Mouse (Mus musculus): ENCODE results near the gene Tex2. TPM values are rescaled to one million over a fixed set of nuclear protein-coding genes. Genes with fewer than 3 reads are reported as not detected.
A peak's percentile ranks its signal among the peaks of the same experiment; 100 is the strongest.

The Tex2 gene
- polyA plus RNA-seq, 1 experiment from 2014 or later: 17.1 TPM

GRCm38 (mm10) chr11:106486042-106486865, 127.0 kb downstream of the Tex2 start:
- H3K9ac ChIP-seq (ENCODE audit: low read depth, low read length): peak overlapping the region; percentile 83; the same call in 1 of the 2 replicates
- WGBS: 17% methylated on average over 16 of the region's 16 CpGs
- H3K4me1 ChIP-seq (replicated peaks; ENCODE audit: control insufficient read depth, insufficient read depth, low read length): no peaks in the 10 kb centered on the region
- no peak overlapping the region for H3K27ac ChIP-seq (ENCODE audit: low read depth, low read length)
- H3K4me3 ChIP-seq (ENCODE audit: low read depth, low read length): peak overlapping the region; percentile 93
- H3K4me2 ChIP-seq (replicated peaks; ENCODE audit: low read depth): peak overlapping the region; percentile 77
- H3K9me3 ChIP-seq (ENCODE audit: control insufficient read depth): no peaks in the 10 kb centered on the region
- H3K36me3 ChIP-seq (ENCODE audit: control insufficient read depth, insufficient read depth): no peaks in the 10 kb centered on the region
- ATAC-seq: no peak
- no peaks in the 10 kb centered on the region for H3K27me3 ChIP-seq (replicated peaks; ENCODE audit: control insufficient read depth, insufficient read depth, low read length)
- no peak for TF ChIP-seq CTCF (IDR thresholded peaks at IDR 0.05; ENCODE audit: low read depth)

- TF ChIP-seq CTCF (IDR thresholded peaks at IDR 0.05; ENCODE audit: low read depth): no peak
- Histone ChIP-seq H3K27ac (ENCODE audit: low read depth, low read length) (no peak overlapping the region), H3K9ac (ENCODE audit: low read depth, low read length) (no peak overlapping the region), H3K4me3 (ENCODE audit: low read depth, low read length) (no peak overlapping the region), H3K27me3 (replicated peaks; ENCODE audit: control insufficient read depth, insufficient read depth, low read length) (no peaks in the 10 kb centered on the region), H3K4me2 (replicated peaks; ENCODE audit: low read depth) (peak overlapping the region; percentile 77; the same call in 1 of the 2 replicates), H3K4me1 (replicated peaks; ENCODE audit: control insufficient read depth, insufficient read depth, low read length) (no peaks in the 10 kb centered on the region), H3K36me3 (ENCODE audit: control insufficient read depth, insufficient read depth) (no peaks in the 10 kb centered on the region), H3K9me3 (ENCODE audit: control insufficient read depth) (no peaks in the 10 kb centered on the region)
- ATAC-seq: no peak
- WGBS: 70% methylated on average over 4 of the region's 4 CpGs
These were observed 127.6 kb downstream of the Tex2 start for GRCm38 (mm10) chr11:106485611-106486010.

GRCm38 (mm10) chr11:106484875-106485274, 128.3 kb downstream of the Tex2 start:
- no peak overlapping the region for H3K4me2 ChIP-seq (replicated peaks; ENCODE audit: low read depth)
- H3K36me3 ChIP-seq (ENCODE audit: control insufficient read depth, insufficient read depth): no peaks in the 10 kb centered on the region
- no peak overlapping the region for H3K4me3 ChIP-seq (ENCODE audit: low read depth, low read length)
- no peaks in the 10 kb centered on the region for H3K27me3 ChIP-seq (replicated peaks; ENCODE audit: control insufficient read depth, insufficient read depth, low read length)
- H3K27ac ChIP-seq (ENCODE audit: low read depth, low read length): no peak overlapping the region
- WGBS: 84% methylated on average over 4 of the region's 4 CpGs
- ATAC-seq: no peak
- no peak overlapping the region for H3K9ac ChIP-seq (ENCODE audit: low read depth, low read length)
- no peak for TF ChIP-seq CTCF (IDR thresholded peaks at IDR 0.05; ENCODE audit: low read depth)
- no peaks in the 10 kb centered on the region for H3K4me1 ChIP-seq (replicated peaks; ENCODE audit: control insufficient read depth, insufficient read depth, low read length)
- no peaks in the 10 kb centered on the region for H3K9me3 ChIP-seq (ENCODE audit: control insufficient read depth)

GRCm38 (mm10) chr11:106482867-106483266, 130.4 kb downstream of the Tex2 start:
- no peaks in the 10 kb centered on the region for H3K27me3 ChIP-seq (replicated peaks; ENCODE audit: control insufficient read depth, insufficient read depth, low read length)
- no peaks in the 10 kb centered on the region for H3K9me3 ChIP-seq (ENCODE audit: control insufficient read depth)
- ATAC-seq: no peak
- H3K36me3 ChIP-seq (ENCODE audit: control insufficient read depth, insufficient read depth): no peaks in the 10 kb centered on the region
- no peak for TF ChIP-seq CTCF (IDR thresholded peaks at IDR 0.05; ENCODE audit: low read depth)
- H3K4me1 ChIP-seq (replicated peaks; ENCODE audit: control insufficient read depth, insufficient read depth, low read length): no peaks in the 10 kb centered on the region
- H3K4me2 ChIP-seq (replicated peaks; ENCODE audit: low read depth): no peak overlapping the region
- WGBS: 73% methylated on average over 8 of the region's 8 CpGs
- H3K9ac ChIP-seq (ENCODE audit: low read depth, low read length): no peak overlapping the region
- H3K4me3 ChIP-seq (ENCODE audit: low read depth, low read length): no peak overlapping the region
- H3K27ac ChIP-seq (ENCODE audit: low read depth, low read length): no peak overlapping the region

- Histone ChIP-seq H3K27ac (ENCODE audit: low read depth, low read length) (no peak overlapping the region), H3K9me3 (ENCODE audit: control insufficient read depth) (no peaks in the 10 kb centered on the region), H3K9ac (ENCODE audit: low read depth, low read length) (no peak overlapping the region), H3K4me2 (replicated peaks; ENCODE audit: low read depth) (no peak overlapping the region), H3K27me3 (replicated peaks; ENCODE audit: control insufficient read depth, insufficient read depth, low read length) (no peaks in the 10 kb centered on the region), H3K4me1 (replicated peaks; ENCODE audit: control insufficient read depth, insufficient read depth, low read length) (no peaks in the 10 kb centered on the region), H3K36me3 (ENCODE audit: control insufficient read depth, insufficient read depth) (no peaks in the 10 kb centered on the region), H3K4me3 (ENCODE audit: low read depth, low read length) (no peak overlapping the region)
- no peak for TF ChIP-seq CTCF (IDR thresholded peaks at IDR 0.05; ENCODE audit: low read depth)
- WGBS: 30% methylated on average over 4 of the region's 4 CpGs
- no peak for ATAC-seq
These were observed 131.6 kb downstream of the Tex2 start for GRCm38 (mm10) chr11:106481651-106482050.

GRCm38 (mm10) chr11:106480530-106480885, 132.7 kb downstream of the Tex2 start:
- ATAC-seq: no peak
- WGBS: 52% methylated on average over 3 of the region's 3 CpGs
- no peaks in the 10 kb centered on the region for H3K27me3 ChIP-seq (replicated peaks; ENCODE audit: control insufficient read depth, insufficient read depth, low read length)
- H3K9ac ChIP-seq (ENCODE audit: low read depth, low read length): no peak overlapping the region
- H3K27ac ChIP-seq (ENCODE audit: low read depth, low read length): no peak overlapping the region
- H3K36me3 ChIP-seq (ENCODE audit: control insufficient read depth, insufficient read depth): no peaks in the 10 kb centered on the region
- H3K4me3 ChIP-seq (ENCODE audit: low read depth, low read length): no peak overlapping the region
- H3K9me3 ChIP-seq (ENCODE audit: control insufficient read depth): no peaks in the 10 kb centered on the region
- TF ChIP-seq CTCF (IDR thresholded peaks at IDR 0.05; ENCODE audit: low read depth): no peak
- H3K4me1 ChIP-seq (replicated peaks; ENCODE audit: control insufficient read depth, insufficient read depth, low read length): no peaks in the 10 kb centered on the region
- H3K4me2 ChIP-seq (replicated peaks; ENCODE audit: low read depth): no peak overlapping the region
